Mouse (Mus musculus): ENCODE measurements around the gene Lor.

Lor gene

DNA sequence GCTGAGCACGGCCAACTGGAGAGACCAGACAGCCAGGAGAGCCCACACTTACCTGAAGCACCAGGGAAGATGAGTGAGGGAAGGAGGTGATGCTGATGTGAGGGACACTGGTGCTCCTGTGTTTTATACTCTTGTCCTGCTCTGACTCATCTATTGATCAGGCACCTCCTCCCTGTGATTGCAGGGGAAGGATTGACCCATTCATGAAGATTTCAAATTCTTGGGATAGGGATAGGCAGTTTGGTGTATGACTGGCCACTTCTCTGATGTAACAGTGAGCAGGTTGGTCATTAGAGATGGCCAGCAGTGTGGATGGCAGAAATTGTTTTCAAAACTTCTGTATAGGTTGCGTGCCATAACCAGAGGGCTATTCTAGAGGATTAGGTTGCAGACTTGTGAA is at the start of gene Lor:
Gene Lor (minus strand): TSS at position 101 of the 400 bp plus-strand sequence.
- DNase-seq, result no peak

DNA sequence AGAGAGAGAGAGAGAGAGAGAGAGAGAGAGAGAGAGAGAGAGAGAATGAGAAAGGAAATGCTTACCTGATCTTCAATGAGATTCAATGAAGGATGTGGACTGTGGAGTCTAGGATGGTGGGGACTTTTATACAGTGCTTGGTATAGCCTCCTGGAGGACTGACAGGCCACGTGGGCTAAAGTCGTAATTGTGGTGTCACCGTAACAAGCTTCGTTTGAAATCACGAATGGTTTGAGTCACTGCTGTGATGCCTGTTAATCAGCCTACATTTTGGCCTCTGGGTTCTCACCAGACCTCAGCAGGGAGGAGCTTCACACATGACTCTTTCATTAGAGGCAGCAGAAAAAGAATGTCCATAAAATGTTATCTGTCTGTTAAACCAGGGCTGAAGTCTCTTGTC is 40.9 kb upstream of the Lor start, which contains the start of gene Prr9:
Gene Prr9 (minus strand): TSS at position 101 of the 400 bp plus-strand sequence.
- DNase-seq, result no peak

DNA sequence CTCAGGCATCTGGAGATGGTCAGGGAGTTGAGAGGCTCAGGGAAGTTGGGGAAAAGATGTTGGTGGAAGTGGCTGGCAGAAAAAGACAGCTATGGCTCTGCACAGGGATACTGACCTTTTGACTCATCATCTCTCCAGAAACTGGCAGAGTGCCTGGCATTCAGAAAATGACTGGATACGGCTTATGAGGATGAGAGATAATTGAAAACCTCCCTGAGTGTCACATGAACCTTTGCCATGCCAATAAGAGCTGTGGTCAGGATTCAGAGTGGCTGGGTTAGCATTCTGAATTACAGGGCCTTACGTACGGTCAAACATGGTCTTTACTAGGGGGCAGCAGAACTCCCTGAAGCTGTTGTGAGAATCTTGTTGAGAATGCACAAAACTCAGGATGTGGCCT is 38.0 kb upstream of the Lor start:
- DNase-seq, result no peak

DNA sequence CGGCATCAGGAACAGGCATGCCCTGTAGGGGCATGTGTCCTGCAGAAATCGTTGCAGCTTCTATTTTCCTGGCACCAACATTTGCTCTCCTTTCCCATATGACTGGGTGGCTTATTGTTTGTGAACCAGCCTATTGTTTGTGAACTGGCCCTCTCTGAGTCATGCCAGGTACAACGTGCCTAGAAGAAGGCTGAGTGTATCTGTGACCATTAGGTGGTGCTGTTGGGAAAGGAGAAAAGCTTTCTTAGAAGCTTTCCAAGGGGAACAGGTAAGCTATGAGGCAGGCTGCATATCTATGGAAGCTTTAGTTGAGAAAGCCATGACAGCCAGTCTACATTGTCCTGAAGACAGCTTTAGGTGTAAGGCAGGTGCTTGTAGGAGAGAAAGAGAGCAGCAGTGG is 35.0 kb upstream of the Lor start:
- no peak for DNase-seq

DNA sequence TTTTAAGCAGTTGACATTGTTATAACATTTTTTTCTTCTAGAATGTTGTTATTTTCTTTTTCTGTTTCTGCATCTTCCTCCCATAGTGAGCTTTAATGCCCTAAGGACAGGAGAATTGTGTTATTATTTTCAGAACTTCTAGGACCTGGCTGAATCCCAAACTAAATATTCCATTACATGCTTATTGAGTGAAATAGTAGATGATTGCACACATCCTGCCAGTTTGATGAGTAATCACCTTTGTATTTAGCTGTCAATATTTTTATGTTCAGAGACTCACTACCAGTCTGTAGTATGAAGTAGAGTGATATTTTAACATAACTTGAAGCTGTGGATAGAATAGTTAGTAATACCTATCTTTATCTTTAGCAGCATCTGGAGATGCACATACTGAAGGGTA is 28.6 kb upstream of the Lor start:
- DNase-seq, result no peak

DNA sequence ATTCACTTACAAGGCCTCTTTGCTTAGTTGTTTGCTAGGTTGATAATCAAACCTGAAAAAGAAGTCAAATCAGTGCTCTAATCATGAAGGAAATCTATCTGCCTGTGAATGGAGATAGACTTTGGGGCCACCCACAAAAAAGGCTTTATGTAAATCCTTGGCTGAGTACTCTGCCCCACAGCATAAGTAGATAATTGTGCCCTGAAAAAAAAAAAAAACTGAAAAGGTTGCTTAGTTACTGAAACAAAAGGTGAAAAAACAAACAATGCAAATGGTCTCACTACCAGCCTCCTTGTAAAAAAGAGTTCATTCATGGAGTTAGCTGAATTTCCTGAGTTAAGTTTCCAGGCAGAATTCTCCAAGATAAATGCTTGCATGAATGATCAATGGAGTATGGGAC is 27.8 kb upstream of the Lor start:
- no peak for DNase-seq

DNA sequence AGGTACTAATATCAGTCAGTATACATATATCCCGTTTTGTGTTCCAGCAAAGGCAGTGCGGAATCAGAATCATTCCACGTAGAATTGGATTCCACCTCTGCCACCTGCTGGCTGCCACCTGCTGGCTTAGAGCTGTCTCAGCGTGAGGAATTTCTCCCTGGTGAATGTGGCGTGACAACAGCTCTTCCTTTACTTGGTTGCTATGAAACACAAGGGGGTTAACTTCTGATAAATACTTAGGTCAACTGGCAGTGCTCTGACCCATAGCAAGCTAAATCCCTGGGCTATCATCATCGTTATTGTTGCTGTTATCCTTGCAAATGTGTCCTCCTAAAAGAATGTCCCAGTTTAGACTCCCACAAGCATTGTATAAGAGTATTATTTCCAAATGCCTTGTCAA is 23.6 kb upstream of the Lor start:
- DNase-seq, result no peak

DNA sequence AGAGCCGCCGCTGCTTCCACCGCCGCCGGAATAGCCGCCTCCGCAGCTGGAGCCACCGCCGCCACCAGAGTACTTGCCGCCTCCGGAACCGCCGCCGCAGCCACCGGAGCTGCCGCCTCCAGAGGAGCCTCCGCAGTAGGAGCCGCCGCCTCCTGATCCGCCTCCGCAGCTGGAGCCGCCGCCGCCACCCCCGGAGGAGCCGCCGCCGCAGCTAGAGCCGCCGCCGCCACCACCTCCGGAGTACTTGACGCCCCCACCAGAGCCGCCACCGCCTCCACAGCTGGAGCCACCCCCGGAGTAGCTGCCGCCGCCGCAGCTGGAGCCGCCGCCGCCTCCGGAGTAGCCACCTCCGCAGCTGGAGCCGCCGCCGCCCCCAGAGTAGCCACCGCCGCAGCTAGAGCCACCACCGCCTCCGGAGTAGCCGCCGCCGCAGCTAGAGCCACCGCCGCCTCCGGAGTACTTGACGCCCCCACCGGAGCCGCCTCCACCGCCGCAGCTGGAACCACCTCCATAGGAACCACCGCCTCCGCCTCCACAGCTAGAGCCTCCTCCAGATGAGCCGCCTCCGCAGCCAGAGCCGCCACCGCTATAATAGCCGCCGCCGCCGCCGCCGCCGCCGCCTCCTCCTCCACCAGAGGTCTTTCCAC is 1.5 kb downstream of the Lor start:
- peak; percentile 2 to 7 for DNase-seq

DNA sequence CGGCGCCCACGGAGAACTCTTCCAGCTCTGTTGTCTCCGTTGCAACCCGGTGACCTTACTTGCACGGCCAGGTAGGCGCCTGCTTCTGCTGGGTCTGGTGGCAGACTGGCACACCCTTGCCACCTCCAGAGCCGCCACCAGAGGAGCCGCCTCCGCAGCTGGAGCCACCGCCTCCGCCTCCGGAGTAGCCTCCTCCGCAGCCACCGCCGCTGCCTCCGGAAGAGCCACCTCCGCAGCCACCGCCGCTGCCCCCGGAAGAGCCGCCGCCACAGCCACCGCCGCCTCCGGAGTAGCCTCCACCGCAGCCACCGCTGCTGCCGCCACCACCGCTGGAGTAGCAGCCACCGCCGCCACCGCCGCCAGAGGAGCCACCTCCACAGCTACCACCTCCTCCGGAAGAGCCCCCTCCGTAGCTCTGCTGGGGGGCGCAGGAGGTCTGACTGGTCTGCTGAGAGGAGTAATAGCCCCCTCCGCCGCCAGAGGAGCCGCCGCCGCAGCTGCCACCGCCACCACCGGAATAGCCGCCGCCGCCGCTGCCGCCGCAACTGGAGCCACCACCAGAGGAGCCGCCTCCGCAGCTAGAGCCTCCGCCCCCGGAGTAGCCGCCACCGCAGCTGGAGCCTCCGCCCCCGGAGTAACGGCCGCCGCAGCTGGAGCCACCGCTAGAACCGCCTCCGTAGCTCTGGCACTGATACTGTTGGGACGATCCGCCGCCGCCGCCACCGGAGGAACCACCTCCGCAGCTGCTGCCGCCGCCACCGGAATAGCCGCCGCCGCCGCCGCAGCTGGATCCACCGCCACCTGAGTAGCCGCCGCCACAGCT is 2.3 kb downstream of the Lor start:
- peak; percentile 15 to 29 for DNase-seq

DNA sequence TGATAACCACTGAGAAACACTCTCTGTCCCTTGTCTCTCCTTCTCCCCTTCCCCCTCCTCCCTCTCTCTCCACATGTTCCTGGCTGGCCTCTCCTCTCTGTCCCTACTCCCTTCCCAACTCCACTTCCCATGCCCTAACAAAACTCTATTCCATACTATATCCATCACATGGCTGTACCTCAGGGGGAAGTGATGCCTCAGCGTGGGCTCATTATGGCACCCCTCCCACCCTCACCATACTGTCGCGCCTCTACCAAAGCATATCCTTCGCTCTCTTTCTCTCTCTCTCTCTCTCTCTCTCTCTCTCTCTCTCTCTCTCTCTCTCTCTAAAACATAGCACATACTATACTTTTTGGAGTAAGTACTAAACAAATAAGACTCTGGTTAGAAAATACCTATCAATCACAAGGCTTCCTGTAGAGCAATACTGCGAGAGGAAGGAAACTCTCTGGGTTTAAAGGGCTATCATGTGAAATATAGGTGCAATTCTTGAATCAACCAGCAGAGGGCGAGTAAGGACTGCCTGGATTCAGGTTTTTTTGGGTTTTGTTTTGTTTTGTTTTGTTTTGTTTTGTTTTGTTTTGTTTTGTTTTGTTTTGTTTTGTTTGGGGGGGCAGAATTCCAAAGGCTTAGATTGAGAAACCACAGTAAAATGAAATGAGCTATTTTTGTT is 32.4 kb downstream of the Lor start:
- DNase-seq, result no peak

DNA sequence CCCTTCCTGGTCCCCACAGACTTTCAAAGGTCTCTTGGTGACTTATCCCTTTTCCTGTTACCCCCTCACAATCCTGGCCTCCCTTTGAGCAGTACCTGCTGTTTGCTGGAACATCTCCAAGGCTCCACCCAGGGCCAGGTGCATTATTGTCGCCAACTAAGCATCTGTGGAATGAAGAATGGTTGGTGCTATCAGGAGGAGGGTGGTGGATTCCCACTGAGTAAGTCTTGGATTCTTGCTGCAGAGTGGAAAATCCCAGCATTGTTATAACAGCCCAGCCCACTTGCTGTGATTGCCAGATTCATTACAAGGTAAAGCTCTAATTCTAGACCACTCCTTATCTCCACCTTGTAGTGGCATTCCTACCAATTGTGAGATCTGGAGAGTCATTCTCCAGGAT is 49.0 kb downstream of the Lor start:
- DNase-seq, result no peak

DNA sequence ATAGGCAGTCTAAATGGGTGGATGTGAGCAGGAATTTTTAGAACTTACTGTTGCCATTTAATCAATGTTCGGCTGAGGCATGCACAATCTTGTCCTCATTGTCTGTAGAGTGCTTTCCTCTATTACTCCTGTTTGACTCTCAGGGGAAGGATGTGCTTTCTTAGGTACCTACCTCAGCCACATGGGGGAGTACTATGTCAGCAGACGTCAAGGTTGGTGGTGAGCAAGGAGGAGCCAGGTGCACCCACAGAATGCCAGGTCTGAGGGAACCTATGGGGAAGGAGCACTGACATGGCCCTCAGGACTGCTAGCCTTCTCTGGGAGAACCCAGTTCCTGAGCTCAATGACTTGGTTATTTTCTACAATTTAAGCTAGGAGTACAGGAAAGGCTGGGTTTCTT is 49.7 kb downstream of the Lor start:
- no peak for DNase-seq

All from B cell, adult 2 months (primary cell).